Mouse (Mus musculus) myocyte (in vitro differentiated cells): Measurements from ENCODE around the gene Rtn4r.

ENCODE experiments used
- POLR2A ChIP-seq: IDR thresholded peaks from one replicate; pipeline ENCODE4 v1.6.1; 2011; ENCODE audit warnings: low read depth, mild to moderate bottlenecking, control low read depth, moderate library complexity; ENCODE audit not compliant: insufficient read length
- POLR2AphosphoS2 ChIP-seq: IDR thresholded peaks from one replicate; pipeline ENCODE4 v1.6.1; 2011; ENCODE audit warnings: low read depth, control low read depth; ENCODE audit not compliant: insufficient read length
- TCF12 ChIP-seq: IDR thresholded peaks from one replicate; pipeline ENCODE4 v1.6.1; 2011; ENCODE audit warnings: mild to moderate bottlenecking, control low read depth; ENCODE audit not compliant: poor library complexity, insufficient read depth, severe bottlenecking

- TF ChIP-seq POLR2AphosphoS2 (no peak), TCF12 (no peak), POLR2A (no peak)
These were observed 44.1 kb upstream of the Rtn4r start for GRCm38 (mm10) chr16:18083231-18083951.
